12 mouse cellular contexts compared by ENCODE assay signal in genomic region chr16:33191671-33192091, GRCm38 (mm10). TPM values are rescaled to one million over a fixed set of nuclear protein-coding genes. Genes with fewer than 3 reads are reported as not detected.
DNase-seq lines count a peak whose midpoint lies in the region; ATAC-seq and TF ChIP-seq lines count a peak whose summit lies in the region.
"Had no signal": no experiment of that assay in that cellular context is flagged by ENCODE, and none has a peak within 500 bp of the region (broad histone marks: within the 10 kb centered on the region; RNA-seq: fewer than 3 reads in every experiment).

No protein-coding gene starts in this region.

- TF ChIP-seq POLR2A in heart, adult 2 months (IDR thresholded peaks at IDR 0.05; ENCODE audit: insufficient read depth, low read depth, low read length), result no peak

- H3K36me3 ChIP-seq in heart, adult 2 months (ENCODE audit: control insufficient read depth, insufficient read depth, low read length), result peaks cover 36% of the 10 kb centered on the region
- no peaks in the 10 kb centered on the region for H3K36me3 ChIP-seq in forebrain, embryonic 16.5 days (ENCODE audit: control insufficient read depth, insufficient read depth)

- H3K9me3 ChIP-seq in forebrain, embryonic 16.5 days (ENCODE audit: control insufficient read depth, low read length), result no peaks in the 10 kb centered on the region
- H3K9me3 ChIP-seq: limb, embryonic 12.5 days; midbrain, embryonic 15.5 days had no signal

- H3K4me2 ChIP-seq in forebrain, embryonic 16.5 days (ENCODE audit: low read length), result no peak overlapping the region
- H3K4me2 ChIP-seq: limb, embryonic 12.5 days; midbrain, embryonic 15.5 days had no signal

- H3K27ac ChIP-seq in heart, adult 2 months, result peak overlapping the region; percentile 47
- no peak overlapping the region for H3K27ac ChIP-seq in forebrain, embryonic 16.5 days (ENCODE audit: low read length)
- H3K27ac ChIP-seq: limb, embryonic 12.5 days; midbrain, embryonic 15.5 days had no signal

- ATAC-seq in forebrain, embryonic 16.5 days, result no peak
- ATAC-seq: midbrain, embryonic 15.5 days had no signal

- no peak for TF ChIP-seq CTCF in heart, adult 2 months (IDR thresholded peaks at IDR 0.05)

- intact Hi-C loops in heart, adult 2 months (cut with DNase I), result no loop called here
- intact Hi-C loops in heart, postnatal 36 days (cut with DNase I), result loop anchor here (5.0 kb wide), 1 partner anchor 61 kb away; the partner anchor contains the start of gene Snx4

- H3K79me2 ChIP-seq in heart, adult 2 months (replicated peaks; ENCODE audit: control insufficient read depth, insufficient read depth, low read length), result peaks cover 3% of the 10 kb centered on the region; the same call in 1 of the 2 replicates

- TF ChIP-seq EP300 in heart, adult 2 months (IDR thresholded peaks at IDR 0.05; ENCODE audit: insufficient read depth, low read depth, low read length), result no peak

- H3K4me3 ChIP-seq in heart, adult 2 months, result no peak overlapping the region
- no peak overlapping the region for H3K4me3 ChIP-seq in forebrain, embryonic 16.5 days (replicated peaks; ENCODE audit: low read length)
- H3K4me3 ChIP-seq: limb, embryonic 12.5 days; midbrain, embryonic 15.5 days had no signal

- WGBS in heart, adult 2 months, result 29% methylated on average over 2 of the region's 2 CpGs
- 86% methylated on average over 2 of the region's 2 CpGs for WGBS in forebrain, embryonic 16.5 days

- H3K27me3 ChIP-seq in heart, adult 2 months (ENCODE audit: control insufficient read depth, insufficient read depth, low read length), result no peaks in the 10 kb centered on the region
- H3K27me3 ChIP-seq in forebrain, embryonic 16.5 days (replicated peaks; ENCODE audit: control insufficient read depth, insufficient read depth, low read length), result no peaks in the 10 kb centered on the region
- H3K27me3 ChIP-seq: limb, embryonic 12.5 days; midbrain, embryonic 15.5 days had no signal

- peak overlapping the region; percentile 32 for H3K9ac ChIP-seq in heart, adult 2 months (ENCODE audit: low read depth, low read length)
- no peak overlapping the region for H3K9ac ChIP-seq in forebrain, embryonic 16.5 days (replicated peaks; ENCODE audit: low read depth, low read length)
- H3K9ac ChIP-seq: limb, embryonic 12.5 days; midbrain, embryonic 15.5 days had no signal

- DNase-seq in heart, adult 2 months, result peak; percentile 34 to 38
- DNase-seq in heart, postnatal 36 days, result no peak
- peak; percentile 39 for DNase-seq in 3T3-L1 (ENCODE audit: low read depth, low spot score)
- DNase-seq in gonadal fat pad, adult 2 months (ENCODE audit: low read depth), result peak; percentile 98
- DNase-seq in lung, adult 18-20 months, result peak; percentile 38 to 54
- no peak for DNase-seq in embryo, embryonic 9.5 days (ENCODE audit: extremely low spot score)
- DNase-seq in layer of hippocampus, postnatal 36 days, result no peak
- DNase-seq: cerebellum, adult 9-10 months; gastrocnemius, postnatal 14 days had no signal

- peaks cover 16% of the 10 kb centered on the region for H3K4me1 ChIP-seq in heart, adult 2 months (ENCODE audit: control insufficient read depth, insufficient read depth, low read length)
- peaks cover 19% of the 10 kb centered on the region for H3K4me1 ChIP-seq in forebrain, embryonic 16.5 days (replicated peaks; ENCODE audit: control insufficient read depth, insufficient read depth, low read length)

RNA-seq across cellular contexts. Expression of gene Osbpl11, which starts 6.8 kb away (rescaled TPM):
- total RNA-seq in heart, adult 2 months (2021), result 10 to 100 TPM; 17.0 to 18.4 TPM
- polyA plus RNA-seq in heart, adult 2 months (2012; rRNA removed), result 8.9 and 12.0 TPM in 2 replicates
- 10 to 100 TPM; 19.8 to 22.4 TPM for total RNA-seq in heart, postnatal 36 days (2021)
- polyA plus RNA-seq in gonadal fat pad, adult 2 months (2012; rRNA removed), result 19.9 and 21.9 TPM in 2 replicates
- 16.7 and 18.1 TPM in 2 replicates for polyA plus RNA-seq in forebrain, embryonic 16.5 days (2015; fragmentation: Nextera tagmentation; extraction: Ambion mirVana)
- total RNA-seq in layer of hippocampus, postnatal 36 days (2021), result 10 to 100 TPM; 18.4 to 19.9 TPM

RNA-seq across cellular contexts. Expression of gene Snx4, which starts 59.6 kb away (rescaled TPM):
- total RNA-seq in heart, adult 2 months (2021), result 10 to 100 TPM; 21.5 to 21.7 TPM
- polyA plus RNA-seq in heart, adult 2 months (2012; rRNA removed), result 11.7 and 16.6 TPM in 2 replicates
- 10 to 100 TPM; 24.5 to 25.0 TPM for total RNA-seq in heart, postnatal 36 days (2021)
- 11.9 and 18.0 TPM in 2 replicates for polyA plus RNA-seq in gonadal fat pad, adult 2 months (2012; rRNA removed)
- 87.0 and 93.2 TPM in 2 replicates for polyA plus RNA-seq in forebrain, embryonic 16.5 days (2015; fragmentation: Nextera tagmentation; extraction: Ambion mirVana)
- total RNA-seq in layer of hippocampus, postnatal 36 days (2021), result 10 to 100 TPM; 29.0 to 33.0 TPM

Comparison
In these comparisons a context has a peak if more than half of its experiments do, and no peak if none do; other contexts are left out.
1. DNase-seq: peak in heart, adult 2 months (2 of 2), 3T3-L1 (single experiment), gonadal fat pad, adult 2 months (single experiment) and lung, adult 18-20 months (2 of 2); none in heart, postnatal 36 days (0 of 2), embryo, embryonic 9.5 days (single experiment) and layer of hippocampus, postnatal 36 days (0 of 2).